Mouse (Mus musculus) bone marrow macrophage, adult 2 months (primary cell): ENCODE data around the gene Etv2. TPM values are rescaled to one million over a fixed set of nuclear protein-coding genes. Genes with fewer than 3 reads are reported as not detected.

Source experiments
- H3K27ac ChIP-seq: 2 replicates; pipeline ENCODE4 v1.5.1; 2012; ENCODE audit warnings: low read depth, low read length; ENCODE audit not compliant: insufficient read depth
- H3K4me1 ChIP-seq: 2 replicates; pipeline ENCODE4 v1.6.1; 2012; ENCODE audit warnings: low read length; ENCODE audit not compliant: control insufficient read depth, insufficient read depth
- H3K4me3 ChIP-seq: 2 replicates; pipeline ENCODE4 v1.5.1; 2012; ENCODE audit warnings: mild to moderate bottlenecking, low read length, moderate library complexity; ENCODE audit not compliant: insufficient read depth
- CTCF ChIP-seq: IDR thresholded peaks from 2 replicates; pipeline ENCODE4 v1.5.1; 2012; ENCODE audit warnings: low read depth, mild to moderate bottlenecking, low read length, moderate library complexity
- POLR2A ChIP-seq: IDR thresholded peaks from 2 replicates; pipeline ENCODE4 v1.6.1; 2012; ENCODE audit warnings: mild to moderate bottlenecking, low read depth, low read length, borderline replicate concordance
- polyA plus RNA-seq: library from polyadenylated mRNA; stranded (reverse); fragments of >200 nt; gene quantifications from 2 replicates; pipeline ENCODE4 v1.2.4, GENCODE M21; 2012; ENCODE audit not compliant: missing spikeins, insufficient read depth, insufficient read length

Etv2 gene
- polyA plus RNA-seq, 1 experiment = not detected

DNA sequence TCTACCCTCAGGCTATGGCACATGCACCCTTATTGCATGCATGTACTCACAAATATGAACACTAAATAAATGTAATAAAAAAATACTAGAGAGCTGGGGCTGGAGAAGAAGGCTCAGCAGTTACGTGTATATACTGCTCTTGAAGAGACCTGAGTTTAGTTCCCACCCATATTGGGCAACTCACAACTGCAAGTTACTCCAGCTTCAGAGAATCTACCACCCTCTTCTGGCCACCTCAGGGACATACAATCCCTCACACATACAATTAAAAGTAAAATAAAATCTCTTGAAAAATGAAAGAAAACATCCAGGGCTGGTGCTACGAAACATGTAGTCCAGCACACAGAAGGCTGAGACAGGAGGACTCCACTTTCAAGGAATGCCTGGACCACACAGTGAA lies 21.2 kb downstream of the Etv2 start:
- no peak overlapping the region for H3K4me3 ChIP-seq
- TF ChIP-seq CTCF (no peak), POLR2A (no peak)

DNA sequence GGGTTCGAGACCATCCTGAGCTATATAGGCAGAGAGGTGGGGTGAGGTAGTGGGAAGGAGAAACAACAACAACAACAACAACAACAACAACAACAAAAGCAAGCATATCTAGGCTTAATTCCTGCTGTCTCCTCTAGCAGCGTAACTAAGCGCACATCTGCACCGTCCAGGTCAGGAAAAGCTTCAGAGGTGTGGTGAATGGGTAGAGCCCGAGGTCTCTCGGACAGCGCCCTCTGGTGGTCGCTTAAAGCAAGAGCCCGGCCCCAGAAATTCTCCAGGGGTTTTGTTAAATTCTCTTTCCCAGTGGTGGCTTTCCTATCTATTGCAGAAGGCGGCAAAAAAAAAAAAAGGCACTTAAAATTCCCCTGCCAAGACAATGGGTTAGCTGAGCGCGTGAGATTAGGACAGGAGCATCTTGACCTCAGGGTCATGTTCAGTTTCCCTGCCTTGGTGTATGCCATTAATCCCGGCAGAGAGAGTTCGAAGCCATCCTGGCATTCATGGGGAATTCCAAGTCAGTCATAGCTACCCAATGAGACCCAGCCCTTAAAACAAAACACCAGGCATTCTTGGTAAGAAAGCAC lies 22.0 kb downstream of the Etv2 start:
- TF ChIP-seq POLR2A = no peak
- peak; percentile 94 for TF ChIP-seq CTCF
- Histone ChIP-seq H3K4me1 (no peaks in the 10 kb centered on the region), H3K4me3 (no peak overlapping the region), H3K27ac (no peak overlapping the region)

More for the DNA sequence above, 21.2 kb downstream of the Etv2 start:
- Histone ChIP-seq H3K27ac (no peak overlapping the region), H3K4me1 (no peaks in the 10 kb centered on the region)

DNA sequence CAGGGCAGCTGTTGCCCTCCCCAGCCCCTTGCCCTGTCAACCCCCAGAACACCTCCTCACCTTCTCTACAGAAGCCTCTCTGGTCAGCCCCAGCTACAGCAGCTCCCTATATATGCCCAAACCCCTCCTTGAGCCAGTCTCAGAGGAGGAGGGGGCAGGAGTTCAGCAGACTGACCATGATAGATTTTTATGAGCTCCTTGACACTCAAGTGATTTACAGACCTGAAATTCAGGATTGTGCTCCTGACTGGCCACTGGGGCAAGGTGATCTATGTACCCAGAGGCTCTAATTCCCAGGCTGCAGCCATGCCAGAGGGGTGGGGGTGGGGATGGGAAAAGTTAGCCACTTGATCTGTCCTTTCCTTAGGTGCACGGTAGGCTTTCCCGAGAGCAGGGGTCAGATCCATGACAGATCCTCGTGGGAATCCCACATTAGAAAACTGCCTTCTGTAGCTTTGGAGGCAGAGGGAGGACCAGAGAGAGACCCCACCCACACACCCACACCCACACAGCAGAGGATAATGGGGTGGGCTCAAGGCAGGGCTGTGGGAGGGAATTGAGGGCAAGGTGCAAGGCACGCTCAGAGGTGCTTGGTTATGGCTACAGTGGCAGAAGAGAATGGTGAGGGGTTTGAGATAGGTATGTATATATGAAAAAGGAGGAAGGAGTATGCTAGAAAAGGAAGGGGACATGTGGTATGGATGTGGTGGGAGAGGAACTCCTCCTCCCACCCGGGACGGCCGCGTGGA lies 22.8 kb downstream of the Etv2 start, which contains the start of gene Upk1a:
Gene Upk1a (minus strand): TSS at position 194 of the 749 bp plus-strand sequence.
- H3K4me1 ChIP-seq = no peaks in the 10 kb centered on the region
- H3K27ac ChIP-seq = no peak within 1 kb of the TSS
- no peak for TF ChIP-seq POLR2A
- H3K4me3 ChIP-seq = no peak within 1 kb of the TSS

DNA sequence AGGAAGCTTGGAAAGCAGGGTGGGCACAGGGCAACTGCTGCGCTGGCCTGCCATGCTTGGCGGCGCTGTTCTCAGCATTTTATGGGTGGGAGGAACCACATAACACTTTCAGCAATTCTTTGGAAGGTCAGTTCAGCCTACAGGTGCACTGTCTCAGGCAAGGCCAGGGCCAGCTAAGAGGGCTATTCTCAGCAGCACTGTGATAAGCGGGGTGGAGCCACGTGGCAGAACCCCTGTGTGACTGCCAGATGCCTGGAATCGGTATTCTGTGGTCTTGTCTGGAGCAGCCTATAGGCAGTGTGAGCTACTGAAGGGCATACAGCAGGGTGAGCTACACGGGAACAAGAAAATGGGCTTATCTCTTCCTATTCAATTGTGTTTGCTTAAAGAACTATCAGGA lies 25.6 kb downstream of the Etv2 start:
- H3K4me3 ChIP-seq = no peak overlapping the region
- no peaks in the 10 kb centered on the region for H3K4me1 ChIP-seq
- TF ChIP-seq POLR2A (no peak), CTCF (no peak)
- H3K27ac ChIP-seq = no peak overlapping the region

DNA sequence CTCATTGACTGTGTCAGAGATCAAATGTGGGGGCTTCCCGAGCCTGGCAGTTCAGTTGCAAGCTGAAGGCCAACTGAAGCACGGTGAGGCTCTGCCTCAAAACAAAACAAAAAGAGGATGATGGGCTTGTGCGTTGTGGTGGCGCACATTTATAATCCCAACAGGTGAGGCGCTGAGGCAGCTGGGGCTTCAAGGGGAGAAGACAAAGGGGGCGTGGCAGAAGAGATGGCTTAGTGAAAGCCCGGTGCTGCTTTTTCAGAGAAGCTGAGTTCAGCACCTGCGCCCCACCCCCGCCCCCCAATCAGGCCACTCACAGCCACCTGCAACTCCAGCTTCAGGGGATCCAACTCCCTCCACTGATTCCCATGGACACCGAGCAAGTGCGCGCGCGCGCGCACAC lies 27.2 kb downstream of the Etv2 start:
- no peak overlapping the region for H3K4me3 ChIP-seq
- H3K4me1 ChIP-seq = no peaks in the 10 kb centered on the region
- H3K27ac ChIP-seq = no peak overlapping the region
- TF ChIP-seq CTCF = no peak
- no peak for TF ChIP-seq POLR2A

DNA sequence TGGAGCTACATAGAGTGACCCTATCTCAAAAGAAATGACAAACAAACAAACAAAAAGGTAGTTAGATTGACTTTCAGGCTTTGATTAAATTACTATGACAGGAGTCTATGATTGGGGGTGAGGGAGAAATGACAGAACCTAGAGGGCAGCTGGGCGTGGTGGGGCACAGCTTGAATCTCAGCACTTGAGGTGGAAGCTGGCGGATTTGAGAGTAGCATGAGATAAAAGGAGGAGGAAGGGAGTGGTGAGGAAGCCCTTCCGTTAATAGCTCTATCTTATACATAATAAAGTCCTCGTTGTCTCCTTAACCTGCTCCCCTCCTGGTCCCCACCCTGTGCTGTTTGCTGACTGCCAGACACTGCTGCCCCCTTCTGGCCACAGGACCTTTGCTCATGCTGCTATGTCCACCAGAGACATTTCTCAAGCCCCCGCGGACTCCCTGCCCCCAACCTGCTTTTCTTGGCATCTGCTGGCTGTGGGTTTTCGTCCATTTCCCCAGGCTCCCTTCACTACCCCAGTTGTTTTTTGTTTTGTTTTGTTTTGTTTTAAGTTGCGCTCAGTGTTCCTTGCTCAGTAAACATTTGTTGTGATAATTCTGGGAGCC lies 27.8 kb downstream of the Etv2 start:
- TF ChIP-seq POLR2A (no peak), CTCF (peak; percentile 77)
- no peaks in the 10 kb centered on the region for H3K4me1 ChIP-seq
- no peak overlapping the region for H3K27ac ChIP-seq
- H3K4me3 ChIP-seq = no peak overlapping the region

DNA sequence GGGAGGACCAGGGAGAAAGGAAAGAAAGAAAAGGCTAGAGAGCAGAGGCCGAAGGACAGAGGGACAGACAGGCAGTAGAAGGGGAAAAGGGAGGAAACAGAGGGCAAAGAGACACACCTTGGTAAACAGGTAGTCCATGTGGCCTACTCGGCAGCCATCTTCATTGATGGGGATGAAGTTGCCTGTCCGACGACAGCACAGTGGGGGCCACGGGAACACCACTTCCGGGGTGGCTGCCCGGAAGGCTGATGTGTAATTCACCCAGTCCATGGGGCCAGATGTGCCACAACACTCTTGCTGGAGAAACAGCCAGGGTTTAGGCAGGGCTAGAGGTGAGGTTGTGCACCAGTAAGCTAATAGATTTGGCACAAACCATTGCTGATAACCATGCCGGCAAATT lies 30.7 kb downstream of the Etv2 start:
- 0 out of 2 replicates have a peak, but pooled peaks cover 4% of the 10 kb centered on the region for H3K4me1 ChIP-seq
- no peak for TF ChIP-seq POLR2A
- no peak overlapping the region for H3K4me3 ChIP-seq
- H3K27ac ChIP-seq = no peak overlapping the region

DNA sequence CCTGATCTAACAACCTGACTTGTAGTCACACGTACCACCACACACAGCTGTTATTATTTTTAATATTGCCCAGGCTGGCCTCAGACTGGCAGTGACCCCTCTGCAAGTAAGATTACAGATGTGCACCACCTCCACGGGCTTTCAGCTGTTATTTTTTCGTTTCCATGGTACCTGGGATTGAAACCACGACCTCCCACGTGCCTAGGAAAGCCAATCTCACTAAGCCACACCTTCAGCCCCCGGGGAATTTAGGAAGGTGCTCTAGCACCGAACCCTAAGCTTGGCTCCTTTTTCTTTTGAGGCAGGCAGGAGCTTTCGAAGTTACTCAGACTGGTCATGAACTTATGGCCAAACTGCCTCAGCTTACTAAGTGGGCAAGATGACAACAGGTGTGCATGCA lies 31.2 kb downstream of the Etv2 start:
- TF ChIP-seq POLR2A (no peak), CTCF (no peak)
- 0 out of 2 replicates have a peak, but pooled peaks cover 4% of the 10 kb centered on the region for H3K4me1 ChIP-seq
- H3K4me3 ChIP-seq = no peak overlapping the region
- no peak overlapping the region for H3K27ac ChIP-seq

DNA sequence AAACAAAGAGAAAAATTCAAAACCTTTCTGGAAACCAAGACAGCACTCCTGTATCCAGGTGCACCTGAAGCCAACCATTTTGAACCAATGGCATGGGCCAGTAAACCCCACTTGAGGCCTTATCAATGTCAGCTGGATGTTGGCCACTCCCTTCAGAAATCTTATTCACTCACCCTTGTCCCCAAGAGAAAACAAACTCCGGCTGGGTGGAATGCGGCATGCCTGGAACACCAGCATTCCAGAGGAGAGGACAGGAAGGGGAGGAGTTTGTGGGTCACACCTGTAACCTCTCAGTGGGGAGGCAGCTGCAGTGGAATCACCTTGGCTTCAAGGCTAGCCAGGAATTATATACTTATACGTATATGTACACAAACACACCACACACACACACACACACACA lies 33.1 kb downstream of the Etv2 start:
- 0 out of 2 replicates have a peak, but pooled peaks cover 4% of the 10 kb centered on the region for H3K4me1 ChIP-seq
- no peak overlapping the region for H3K4me3 ChIP-seq
- TF ChIP-seq POLR2A (no peak), CTCF (no peak)
- H3K27ac ChIP-seq = no peak overlapping the region

DNA sequence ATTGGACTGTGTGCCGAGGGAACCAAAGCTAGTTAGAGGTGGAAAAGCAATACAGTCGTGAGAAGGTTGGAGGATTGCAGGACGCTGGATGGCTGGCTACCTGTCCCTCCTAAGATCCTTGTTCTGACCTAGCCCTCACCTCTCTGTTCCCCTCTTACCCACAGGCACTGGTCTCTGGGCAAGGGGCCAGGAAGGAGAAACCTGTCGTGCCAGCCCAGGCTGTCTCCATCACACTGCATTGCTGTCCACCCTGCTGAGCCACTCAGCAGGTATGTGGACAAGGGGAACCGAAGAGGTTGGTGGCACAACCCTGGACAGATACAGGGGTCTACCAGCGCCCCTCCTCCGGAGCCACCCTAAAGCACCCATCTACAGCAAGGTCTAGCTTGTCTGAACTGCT lies 35.0 kb downstream of the Etv2 start:
- 0 out of 2 replicates have a peak, but pooled peaks cover 4% of the 10 kb centered on the region for H3K4me1 ChIP-seq
- H3K4me3 ChIP-seq = no peak overlapping the region
- H3K27ac ChIP-seq = no peak overlapping the region
- no peak for TF ChIP-seq CTCF
- no peak for TF ChIP-seq POLR2A
